Mouse (Mus musculus) thymus, adult 2 months (tissue): ENCODE data around the gene Col8a2.

Source experiments
- CTCF ChIP-seq: fragments of 200-500 bp; IDR thresholded peaks from 2 replicates; pipeline ENCODE4 v1.5.1; 2012; ENCODE audit warnings: mild to moderate bottlenecking, control low read depth, low read length, moderate library complexity, borderline replicate concordance; ENCODE audit not compliant: control insufficient read depth, poor library complexity, insufficient read depth; ENCODE audit errors: extremely low read depth
- POLR2A ChIP-seq: fragments of 200-500 bp; IDR thresholded peaks from 2 replicates; pipeline ENCODE4 v1.6.1; 2012; ENCODE audit warnings: mild to moderate bottlenecking, low read length, control low read depth, moderate library complexity; ENCODE audit not compliant: control insufficient read depth, poor library complexity, insufficient read depth; ENCODE audit errors: extremely low read depth

- TF ChIP-seq CTCF: no peak
- TF ChIP-seq POLR2A: no peak
These were observed 38.2 kb upstream of the Col8a2 start for GRCm38 (mm10) chr4:126248261-126248868.
